Mouse (Mus musculus) heart, adult 18-20 months (tissue): Measurements from ENCODE around the gene Slit2. TPM values are rescaled to one million over a fixed set of nuclear protein-coding genes. Genes with fewer than 3 reads are reported as not detected.

Experiments
- microRNA-seq, 2 experiments: library from miRNA; unstranded; fragments of <30 nt; microRNA quantifications; one replicate each; pipeline ENCODE4 v1.2.0; 2022
- total RNA-seq, 2 experiments: library from RNA; stranded (reverse); gene quantifications; 2 replicates each; pipeline ENCODE4 v1.2.3; 2021

Slit2 gene
- total RNA-seq, 2 experiments from 2014 or later: 4.1 to 4.7 TPM

Small RNA genes within 50 kb of the gene (microRNA-seq; reads per million reads assigned to microRNA genes)
- 3.2 to 3.8 reads per million in 2 experiments for gene Mir218-1
